Mouse (Mus musculus) layer of hippocampus, adult 8-10 months (tissue): Measurements from ENCODE around the gene Gm14403. TPM values are rescaled to one million over a fixed set of nuclear protein-coding genes. Genes with fewer than 3 reads are reported as not detected.
A peak's percentile ranks its signal among the peaks of the same experiment; 100 is the strongest.
"Not testable (repeated sequence)": the region's sequence is repeated elsewhere in the genome, so short reads cannot be mapped to it uniquely, and the experiment has no call there.

Experiments
- DNase-seq, 2 experiments: peaks; one replicate each; pipeline ENCODE4 v3.0.0; 2022; ENCODE audit warnings: low spot score in 2 of 2
- total RNA-seq, 4 experiments: library from RNA; stranded (reverse); gene quantifications; 2 replicates each; pipeline ENCODE4 v1.2.4; 2022

Gene Gm14403
- 10 to 100 TPM; 42.4 to 52.7 (median 44.1) TPM for total RNA-seq

- not testable (repeated sequence) for DNase-seq
These were observed at the start of gene Gm14403 for GRCm38 (mm10) chr2:177498067-177498466. TSS of gene Gm14403 (plus strand) at chr2:177498215.

GRCm38 (mm10) chr2:177464676-177465075, 33.3 kb upstream of the Gm14403 start, which contains the start of gene Zfp970:
TSS of gene Zfp970 (plus strand) at chr2:177464733.
- DNase-seq: peak in 1 of 2 experiments; percentile 9

DNA sequence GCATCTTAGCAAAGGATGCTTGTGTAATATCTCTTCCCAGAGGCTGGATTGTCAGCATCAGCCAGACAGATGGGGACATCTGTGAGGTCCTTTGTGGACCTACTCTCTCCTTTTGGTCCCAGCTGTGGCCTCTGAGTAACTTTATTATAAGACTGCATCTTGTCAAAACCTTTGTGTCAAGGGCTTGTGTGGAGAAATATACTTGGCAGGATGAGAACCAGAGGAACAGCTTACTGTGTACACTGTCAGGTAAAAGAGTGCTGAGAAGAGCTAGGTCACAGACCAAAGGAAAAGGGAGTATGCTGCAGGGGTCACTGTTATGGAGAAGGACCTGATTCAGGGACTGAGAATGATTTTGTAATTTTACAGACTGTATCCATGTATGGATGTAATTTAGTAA, 29.8 kb upstream of the Gm14403 start:
- DNase-seq: not testable (repeated sequence)

GRCm38 (mm10) chr2:177472261-177472660, 25.8 kb upstream of the Gm14403 start:
- not testable (repeated sequence) for DNase-seq

DNA sequence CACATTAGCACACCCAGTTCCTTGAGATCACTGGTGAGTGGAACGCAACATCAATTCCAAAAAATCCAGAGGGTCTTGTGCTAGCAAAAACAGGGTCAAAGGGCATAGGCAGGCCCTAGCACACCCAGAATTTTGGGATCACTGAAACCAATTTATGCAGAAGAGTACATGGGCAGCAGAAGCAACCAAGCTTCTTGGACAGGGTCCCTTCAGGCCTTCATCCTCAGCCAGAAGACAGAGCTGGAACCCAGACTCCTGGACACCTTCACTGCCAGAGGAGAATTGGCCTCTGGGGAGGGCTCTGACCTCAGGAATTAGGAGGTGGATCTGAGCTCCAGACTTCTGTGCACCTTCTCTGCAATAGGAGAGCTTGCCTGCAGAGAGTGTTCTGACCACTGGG, 16.0 kb upstream of the Gm14403 start:
- DNase-seq: not testable (repeated sequence)

DNA sequence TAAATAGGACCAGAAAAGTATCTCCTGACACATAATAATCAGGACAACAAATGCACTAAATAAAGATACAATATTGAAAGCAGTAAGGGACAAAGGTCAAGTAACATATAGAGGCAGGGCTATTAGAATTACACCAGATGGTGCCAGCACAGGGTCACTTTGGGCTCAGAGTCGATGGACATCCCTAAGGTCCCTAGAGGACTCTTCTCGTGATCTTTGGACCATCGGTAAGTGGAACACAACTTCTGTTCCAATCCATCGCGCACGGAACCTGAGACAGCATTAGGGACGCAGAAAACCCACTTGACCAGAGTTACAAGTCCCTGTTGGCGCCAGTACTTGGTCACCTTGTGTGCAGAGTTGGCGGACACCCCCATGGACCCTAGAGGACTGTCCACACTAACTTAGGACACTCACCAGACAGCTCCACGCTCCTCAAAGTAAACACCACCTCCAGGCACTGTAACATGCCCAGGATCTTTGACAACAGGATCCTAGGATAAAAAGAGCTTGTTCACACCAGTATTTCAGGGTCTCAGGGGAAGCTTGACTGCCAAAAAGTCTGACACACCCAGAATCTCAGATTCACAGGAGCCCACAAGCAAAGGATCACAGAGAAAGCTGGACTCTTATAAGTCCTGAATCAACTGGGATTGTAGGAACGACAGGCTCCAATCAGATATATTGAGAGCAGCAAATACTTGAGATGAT, 14.6 kb upstream of the Gm14403 start:
- not testable (repeated sequence) for DNase-seq

GRCm38 (mm10) chr2:177499182-177499581, 1.2 kb downstream of the Gm14403 start:
- not testable (repeated sequence) for DNase-seq

DNA sequence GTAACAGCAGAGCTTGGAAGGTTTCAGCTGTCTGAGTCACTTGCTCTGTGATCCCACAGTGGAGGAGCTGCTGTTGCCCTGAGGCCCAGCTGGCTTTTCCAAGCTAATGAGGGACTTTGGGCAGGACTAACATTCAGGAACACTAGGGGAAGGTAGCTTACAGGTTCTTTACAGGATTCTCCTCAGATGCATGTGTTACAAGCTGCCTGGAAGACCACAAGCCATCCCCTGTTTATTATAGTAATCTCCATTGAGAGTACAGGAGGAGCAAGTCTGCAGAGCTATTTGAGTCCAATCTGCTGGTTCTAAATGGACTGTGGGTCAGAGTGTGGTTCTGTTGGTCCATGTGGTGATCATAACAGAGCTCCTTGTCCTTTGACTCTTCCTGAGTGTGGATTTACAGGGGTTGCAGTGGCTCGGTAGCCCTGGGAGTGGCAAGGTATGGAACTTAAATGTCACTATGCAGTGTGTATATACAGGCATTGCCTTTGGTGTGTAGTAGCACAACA, 7.2 kb downstream of the Gm14403 start:
- not testable (repeated sequence) for DNase-seq

- DNase-seq: not testable (repeated sequence)
These were observed 13.4 kb downstream of the Gm14403 start for GRCm38 (mm10) chr2:177511381-177511780.

- DNase-seq: not testable (repeated sequence)
These were observed 14.0 kb downstream of the Gm14403 start for GRCm38 (mm10) chr2:177511972-177512371.

- DNase-seq: not testable (repeated sequence)
These were observed 16.0 kb downstream of the Gm14403 start for GRCm38 (mm10) chr2:177513991-177514479.

DNA sequence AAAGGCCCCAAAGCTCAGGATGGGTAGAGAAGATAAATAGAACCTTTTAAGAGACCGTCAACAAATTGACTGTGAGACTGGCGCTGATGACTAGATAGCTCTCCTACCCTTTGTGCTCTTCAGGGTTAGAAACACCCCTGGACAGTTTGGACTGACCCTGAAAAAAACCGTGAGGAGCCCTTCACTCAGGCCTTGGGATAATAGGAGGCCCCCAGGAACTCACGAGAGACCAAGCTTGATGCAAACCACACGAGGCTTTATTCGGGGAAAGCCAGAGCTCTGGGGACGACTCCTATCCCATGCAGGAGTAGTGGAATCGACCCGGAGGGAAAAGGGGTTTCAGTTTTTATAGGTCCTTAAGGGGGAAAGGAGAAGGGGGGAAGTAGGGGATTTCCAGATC, 19.7 kb downstream of the Gm14403 start:
- DNase-seq: not testable (repeated sequence)

GRCm38 (mm10) chr2:177518354-177518753, 20.3 kb downstream of the Gm14403 start:
- not testable (repeated sequence) for DNase-seq

- not testable (repeated sequence) for DNase-seq
These were observed 20.9 kb downstream of the Gm14403 start for GRCm38 (mm10) chr2:177518960-177519359.

- DNase-seq: no peak
These were observed 22.0 kb downstream of the Gm14403 start for GRCm38 (mm10) chr2:177520035-177520434.

DNA sequence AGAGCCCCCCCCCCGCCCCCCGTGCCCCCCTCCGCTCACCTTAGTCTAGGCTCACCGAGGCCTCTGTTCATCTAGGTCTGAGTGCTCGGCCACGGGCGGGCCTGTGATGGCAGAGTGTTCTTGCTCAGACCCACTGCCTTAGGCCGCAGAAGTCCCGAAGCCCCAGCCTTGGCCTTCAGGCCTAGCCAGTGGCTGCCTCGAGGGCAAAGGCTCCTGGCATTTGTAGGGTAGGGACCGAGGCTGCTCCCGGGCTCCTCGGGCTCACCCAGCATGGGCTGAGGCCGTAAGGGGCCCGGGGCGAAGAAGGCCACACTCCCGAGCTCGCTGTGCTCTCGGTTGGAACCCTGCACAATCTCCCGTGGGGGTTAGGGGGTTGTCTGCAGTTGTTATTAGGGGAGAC, 25.0 kb downstream of the Gm14403 start:
- no peak for DNase-seq

- DNase-seq: not testable (repeated sequence)
These were observed 25.7 kb downstream of the Gm14403 start for GRCm38 (mm10) chr2:177523674-177524073.

- DNase-seq: not testable (repeated sequence)
These were observed 26.2 kb downstream of the Gm14403 start for GRCm38 (mm10) chr2:177524171-177524570.

GRCm38 (mm10) chr2:177535876-177536275, 37.9 kb downstream of the Gm14403 start:
- DNase-seq: no peak

DNA sequence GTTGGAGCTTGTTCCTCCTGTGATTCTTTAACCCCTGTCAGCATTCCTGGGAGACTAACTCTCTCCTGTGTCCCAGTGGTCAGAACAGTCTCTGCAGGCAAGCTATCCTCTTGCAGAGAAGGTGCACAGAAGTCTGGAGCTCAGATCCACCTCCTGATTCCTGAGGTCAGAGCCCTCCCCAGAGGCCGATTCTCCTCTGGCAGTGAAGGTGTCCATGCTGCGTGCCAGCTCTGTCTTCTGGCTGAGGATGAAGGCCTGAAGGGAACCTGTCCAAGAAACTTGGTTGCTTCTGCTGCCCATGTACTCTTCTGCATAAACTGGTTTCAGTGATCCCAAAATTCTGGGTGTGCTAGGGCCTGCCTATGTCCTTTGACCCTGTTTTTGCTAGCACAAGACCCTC, 39.1 kb downstream of the Gm14403 start:
- DNase-seq: not testable (repeated sequence)

DNA sequence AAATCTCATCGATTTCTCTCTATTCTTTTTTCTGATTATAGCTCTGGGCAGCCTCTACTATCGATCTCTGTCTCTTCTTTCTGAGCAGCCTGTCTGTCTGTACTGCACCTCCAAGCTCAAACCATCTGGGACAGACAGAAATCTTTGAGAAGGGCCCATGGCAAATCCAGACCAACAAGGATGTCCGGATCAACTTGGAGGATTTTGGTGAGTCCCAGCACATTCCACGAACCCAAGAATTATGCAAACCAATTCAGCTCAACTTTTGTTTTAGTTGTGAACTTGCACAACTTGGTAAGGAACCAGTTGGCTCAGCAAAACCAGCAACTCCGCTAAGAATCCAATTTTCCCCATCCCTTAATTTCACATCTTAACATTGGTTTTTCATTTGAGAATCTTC, 39.7 kb downstream of the Gm14403 start:
- not testable (repeated sequence) for DNase-seq

DNA sequence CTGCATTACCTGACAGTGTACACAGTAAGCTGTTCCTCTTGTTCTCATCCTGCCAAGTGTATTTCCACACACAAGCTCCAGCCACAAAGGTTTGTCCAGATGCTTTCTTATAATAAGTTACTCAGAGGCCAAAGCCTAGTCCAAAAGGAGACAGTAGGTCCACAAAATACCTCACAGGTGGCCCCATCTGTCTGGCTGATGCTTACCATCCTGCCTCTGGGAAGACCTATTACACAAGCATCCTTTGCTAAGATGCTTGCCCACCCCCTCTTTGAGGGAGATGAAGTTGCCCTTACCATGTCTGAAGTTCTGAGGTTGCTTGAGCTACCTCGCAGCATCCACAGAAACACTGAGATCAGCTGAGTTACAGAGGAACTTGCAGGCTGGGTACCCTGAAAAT, 57.2 kb downstream of the Gm14403 start:
- not testable (repeated sequence) for DNase-seq
